Mouse (Mus musculus) stomach, postnatal 0 days (tissue): Measurements from ENCODE around the gene Fbxl18. TPM values are rescaled to one million over a fixed set of nuclear protein-coding genes. Genes with fewer than 3 reads are reported as not detected.

Source experiments
- ATAC-seq: fragments of 200-750 bp; cut with Nextera tagmentation; 2 replicates; pipeline ENCODE4 v1.8.0; 2017; ENCODE audit not compliant: low FRiP score, low TSS enrichment
- DNase-seq: peaks from one replicate; pipeline ENCODE4 v3.0.0-alpha.2; 2016; ENCODE audit warnings: low spot score
- H3K27ac ChIP-seq: fragments of 300-500 bp; sonication (generic); replicated peaks from 2 replicates; pipeline ENCODE4 v1.5.1; 2014; ENCODE audit warnings: mild to moderate bottlenecking, control low read depth
- H3K27me3 ChIP-seq: fragments of 300-500 bp; sonication (generic); 2 replicates; pipeline ENCODE4 v1.6.1; 2014; ENCODE audit warnings: low read length; ENCODE audit not compliant: control insufficient read depth, insufficient read depth
- H3K36me3 ChIP-seq: fragments of 300-500 bp; sonication (generic); 2 replicates; pipeline ENCODE4 v1.6.1; 2014; ENCODE audit warnings: low read length, mixed read lengths; ENCODE audit not compliant: control insufficient read depth, insufficient read depth
- H3K4me1 ChIP-seq: fragments of 300-500 bp; sonication (generic); replicated peaks from 2 replicates; pipeline ENCODE4 v1.6.1; 2014; ENCODE audit warnings: antibody characterized with exemption; ENCODE audit not compliant: control insufficient read depth, insufficient read depth
- H3K4me2 ChIP-seq: fragments of 300-500 bp; sonication (generic); replicated peaks from 2 replicates; pipeline ENCODE4 v1.6.1; 2014; ENCODE audit warnings: low read depth, mild to moderate bottlenecking, control low read depth, moderate library complexity
- H3K4me3 ChIP-seq: fragments of 300-500 bp; sonication (generic); 2 replicates; pipeline ENCODE4 v1.5.1; 2014; ENCODE audit warnings: low read depth, low read length, control low read depth
- H3K9ac ChIP-seq: fragments of 300-500 bp; sonication (generic); 2 replicates; pipeline ENCODE4 v1.6.1; 2014; ENCODE audit warnings: mild to moderate bottlenecking, low read length, control low read depth, mixed read lengths
- H3K9me3 ChIP-seq: fragments of 300-500 bp; sonication (generic); 2 replicates; pipeline ENCODE4 v1.6.1; 2016; ENCODE audit warnings: low read length; ENCODE audit not compliant: control insufficient read depth
- CTCF ChIP-seq: IDR thresholded peaks from 2 replicates; pipeline ENCODE4 v1.5.1; 2016; ENCODE audit warnings: antibody characterized with exemption, low read depth, mild to moderate bottlenecking, moderate library complexity
- EP300 ChIP-seq: optimal IDR thresholded peaks from 2 replicates; pipeline ENCODE3; 2016; ENCODE audit warnings: antibody characterized with exemption
- WGBS: fragments of 180-500 bp; shearing (Covaris S2); extraction: QIAGEN DNeasy Blood & Tissue Kit; methylation state at CpG from one replicate; pipeline ENCODE4 v1.1.7; 2014; 5-methylcytosine and 5-hydroxymethylcytosine counted together
- polyA plus RNA-seq: library from polyadenylated mRNA; unstranded; fragments of >200 nt; fragmentation: Nextera tagmentation; extraction: Ambion mirVana; gene quantifications from 2 replicates; pipeline ENCODE4 v1.2.1, GENCODE M21; 2015

Fbxl18 gene
- polyA plus RNA-seq, 1 experiment from 2014 or later: 5.3 TPM

- 75% methylated on average over 2 of the region's 2 CpGs for WGBS
- Histone ChIP-seq H3K4me1 (peaks cover 28% of the 10 kb centered on the region), H3K9me3 (no peaks in the 10 kb centered on the region), H3K9ac (no peak overlapping the region), H3K4me2 (no peak overlapping the region), H3K4me3 (no peak overlapping the region), H3K27me3 (no peaks in the 10 kb centered on the region), H3K36me3 (no peaks in the 10 kb centered on the region), H3K27ac (peak overlapping the region; percentile 70)
- DNase-seq (no peak), ATAC-seq (no peak)
- TF ChIP-seq EP300: no peak
- TF ChIP-seq CTCF: no peak
Observed at GRCm38 (mm10) chr5:142911629-142912028, 16.4 kb upstream of the Fbxl18 start.

- H3K9me3 ChIP-seq: no peaks in the 10 kb centered on the region
- DNase-seq (peak; percentile 78), ATAC-seq (peak; percentile 24)
- H3K9ac ChIP-seq: peak overlapping the region; percentile 56
- H3K4me1 ChIP-seq: peaks cover 28% of the 10 kb centered on the region
- H3K4me3 ChIP-seq: no peak overlapping the region
- peaks cover 7% of the 10 kb centered on the region for H3K36me3 ChIP-seq
- WGBS: 29% methylated on average over 8 of the region's 8 CpGs
- TF ChIP-seq CTCF (peak; percentile 6; the same call in 1 of the 2 replicates), EP300 (no peak)
- peak overlapping the region; percentile 17; the same call in 1 of the 2 replicates for H3K4me2 ChIP-seq
- H3K27me3 ChIP-seq: no peaks in the 10 kb centered on the region
- H3K27ac ChIP-seq: peak overlapping the region; percentile 99
Observed at GRCm38 (mm10) chr5:142909576-142910278, 14.5 kb upstream of the Fbxl18 start.

- Histone ChIP-seq H3K27ac (peak overlapping the region; percentile 99), H3K4me2 (peak overlapping the region; percentile 17; the same call in 1 of the 2 replicates), H3K9me3 (no peaks in the 10 kb centered on the region), H3K4me1 (peaks cover 28% of the 10 kb centered on the region), H3K9ac (peak overlapping the region; percentile 56), H3K4me3 (no peak overlapping the region), H3K27me3 (no peaks in the 10 kb centered on the region), H3K36me3 (peaks cover 11% of the 10 kb centered on the region)
- TF ChIP-seq EP300 (no peak), CTCF (no peak)
- WGBS: 39% methylated on average over 5 of the region's 5 CpGs
- ATAC-seq (no peak), DNase-seq (no peak)
Observed at GRCm38 (mm10) chr5:142908941-142909575, 13.8 kb upstream of the Fbxl18 start.

- peaks cover 28% of the 10 kb centered on the region for H3K4me1 ChIP-seq
- no peak overlapping the region for H3K4me3 ChIP-seq
- ATAC-seq (no peak), DNase-seq (peak; percentile 87)
- H3K4me2 ChIP-seq: peak overlapping the region; percentile 87
- TF ChIP-seq EP300 (peak; percentile 39), CTCF (no peak)
- WGBS: 29% methylated on average over 5 of the region's 5 CpGs
- H3K27me3 ChIP-seq: no peaks in the 10 kb centered on the region
- H3K9me3 ChIP-seq: no peaks in the 10 kb centered on the region
- H3K36me3 ChIP-seq: peaks cover 14% of the 10 kb centered on the region
- peak overlapping the region; percentile 18 for H3K9ac ChIP-seq
- peak overlapping the region; percentile 99 for H3K27ac ChIP-seq
Observed at GRCm38 (mm10) chr5:142907803-142908559, 12.8 kb upstream of the Fbxl18 start.

DNA sequence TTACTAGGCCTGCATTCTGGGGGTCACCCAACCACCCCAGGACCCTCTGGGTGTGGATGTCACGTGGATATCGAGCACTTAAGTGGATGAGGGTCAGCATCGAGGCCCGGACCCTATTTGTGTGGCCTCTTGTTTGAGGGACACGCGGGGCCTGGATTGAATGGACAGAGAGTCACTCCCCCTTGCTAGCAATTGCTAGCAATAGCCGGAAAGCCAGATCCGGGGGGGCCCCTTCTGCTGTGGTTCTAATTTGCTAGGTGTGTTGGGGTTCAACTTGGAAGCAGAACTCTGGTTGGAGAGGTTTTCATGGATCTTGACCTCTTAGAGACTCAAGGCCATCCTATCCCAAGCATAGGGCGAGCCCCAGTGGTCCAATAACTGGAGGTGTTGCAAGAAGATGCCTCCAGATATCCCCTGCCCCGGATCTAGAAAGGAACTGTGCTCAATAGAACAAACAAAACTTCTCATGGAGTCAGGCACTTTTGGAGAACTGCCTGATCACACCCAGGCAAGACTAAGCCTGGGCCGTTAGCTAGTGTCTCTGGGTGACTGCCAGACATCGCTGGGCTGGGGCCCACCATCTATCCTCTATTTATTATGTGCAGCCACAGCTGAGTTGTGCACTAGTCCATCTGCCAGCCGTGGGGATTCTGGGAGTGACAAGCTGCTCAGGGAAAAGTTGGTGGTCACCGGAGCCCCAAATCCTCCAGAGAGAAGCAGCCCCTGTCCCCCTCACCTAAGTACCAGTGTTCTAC lies 12.0 kb upstream of the Fbxl18 start:
- peak overlapping the region; percentile 87 for H3K4me2 ChIP-seq
- no peaks in the 10 kb centered on the region for H3K9me3 ChIP-seq
- no peaks in the 10 kb centered on the region for H3K27me3 ChIP-seq
- ATAC-seq: no peak; the same call in 1 of the 2 replicates
- peak; percentile 59 for DNase-seq
- H3K27ac ChIP-seq: peak overlapping the region; percentile 99
- H3K4me3 ChIP-seq: peak overlapping the region; percentile 49
- H3K4me1 ChIP-seq: peaks cover 28% of the 10 kb centered on the region
- WGBS: 6% methylated on average over 14 of the region's 14 CpGs
- TF ChIP-seq CTCF (no peak), EP300 (no peak)
- H3K9ac ChIP-seq: peak overlapping the region; percentile 75
- H3K36me3 ChIP-seq: peaks cover 21% of the 10 kb centered on the region
